Mouse (Mus musculus) heart, embryonic 13.5 days (tissue): ENCODE measurements around the gene Nap1l3. TPM values are rescaled to one million over a fixed set of nuclear protein-coding genes. Genes with fewer than 3 reads are reported as not detected.

Source experiments
- ATAC-seq: fragments of 200-750 bp; cut with Nextera tagmentation; 2 replicates; pipeline ENCODE4 v1.8.0; 2017; ENCODE audit warnings: moderate TSS enrichment; ENCODE audit not compliant: insufficient number of reproducible peaks, low FRiP score, low TSS enrichment; ENCODE audit errors: extremely low read depth
- H3K27ac ChIP-seq: fragments of 300-500 bp; sonication (generic); replicated peaks from 2 replicates; pipeline ENCODE4 v1.5.1; 2015; ENCODE audit warnings: moderate library complexity, mild to moderate bottlenecking, inconsistent platforms
- H3K27me3 ChIP-seq: fragments of 300-500 bp; sonication (generic); replicated peaks from 2 replicates; pipeline ENCODE4 v1.6.1; 2015; ENCODE audit warnings: mild to moderate bottlenecking, inconsistent platforms
- H3K36me3 ChIP-seq: fragments of 300-500 bp; sonication (generic); 2 replicates; pipeline ENCODE4 v1.6.1; 2015; ENCODE audit warnings: mild to moderate bottlenecking, inconsistent platforms
- H3K4me1 ChIP-seq: fragments of 300-500 bp; sonication (generic); 2 replicates; pipeline ENCODE4 v1.6.1; 2015; ENCODE audit warnings: inconsistent platforms
- H3K4me2 ChIP-seq: fragments of 300-500 bp; sonication (generic); 2 replicates; pipeline ENCODE4 v1.6.1; 2015; ENCODE audit warnings: inconsistent platforms, mild to moderate bottlenecking, moderate library complexity
- H3K4me3 ChIP-seq: fragments of 300-500 bp; sonication (generic); 2 replicates; pipeline ENCODE4 v1.5.1; 2015; ENCODE audit warnings: moderate library complexity, mild to moderate bottlenecking, inconsistent platforms
- H3K9ac ChIP-seq: fragments of 300-500 bp; sonication (generic); 2 replicates; pipeline ENCODE4 v1.6.1; 2015; ENCODE audit warnings: inconsistent platforms, mild to moderate bottlenecking, moderate library complexity
- H3K9me3 ChIP-seq: fragments of 300-500 bp; sonication (generic); 2 replicates; pipeline ENCODE4 v1.6.1; 2016; ENCODE audit warnings: inconsistent platforms
- WGBS: fragments of 180-500 bp; shearing (Covaris S2); methylation state at CpG from one replicate; pipeline ENCODE4 v1.1.7; 2015; ENCODE audit warnings: mixed read lengths; 5-methylcytosine and 5-hydroxymethylcytosine counted together
- polyA plus RNA-seq: library from polyadenylated mRNA; unstranded; fragments of >200 nt; fragmentation: Nextera tagmentation; extraction: Ambion mirVana; gene quantifications from 2 replicates; pipeline ENCODE4 v1.2.1, GENCODE M21; 2015

Nap1l3 gene
- 3.3 TPM in 2 replicates for polyA plus RNA-seq

DNA sequence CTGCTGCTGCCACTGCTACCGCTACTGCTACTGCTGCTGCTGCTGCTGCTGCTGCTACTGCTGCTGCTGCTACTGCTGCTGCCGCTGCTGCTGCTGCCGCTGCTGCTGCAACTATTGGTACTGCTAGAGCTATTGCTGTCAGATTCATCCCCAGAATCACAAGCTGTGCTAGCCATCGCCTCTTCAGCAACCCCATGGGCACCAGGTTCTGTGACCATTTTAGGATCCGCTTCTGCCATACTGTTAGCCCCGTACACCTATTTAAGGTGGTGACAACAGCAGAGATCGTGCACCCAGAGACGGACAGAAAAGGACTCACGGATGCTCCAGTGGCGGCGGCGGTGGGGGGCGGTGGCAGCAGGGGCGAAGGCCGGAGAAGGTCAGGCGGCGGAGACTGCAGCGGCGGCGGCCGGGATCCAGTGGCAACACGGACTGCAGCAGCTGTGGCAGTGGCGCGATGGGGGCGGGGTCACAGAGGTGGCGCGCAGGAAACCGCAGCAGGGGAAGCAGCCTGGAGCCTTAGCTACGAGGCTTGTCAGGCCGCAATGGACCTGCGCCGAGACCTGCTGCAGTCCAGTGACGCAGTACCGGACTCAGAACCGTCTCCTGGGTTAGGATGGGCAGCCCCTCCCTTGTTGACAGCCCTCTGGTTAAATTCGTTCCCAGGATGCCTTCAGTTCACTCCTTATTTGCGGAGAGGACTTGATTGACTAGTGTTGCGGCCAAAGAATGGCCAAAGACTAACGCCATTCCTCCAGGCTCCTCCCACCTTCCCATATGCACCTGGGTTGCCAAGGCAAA lies at the start of gene Nap1l3:
Gene Nap1l3, minus strand, starts transcription at position 621 of the 801 bp plus-strand sequence.
- Histone ChIP-seq H3K9ac (peak within 1 kb of the TSS; percentile 80), H3K9me3 (no peaks in the 10 kb centered on the region), H3K4me2 (peak within 1 kb of the TSS; percentile 71), H3K27me3 (no peaks in the 10 kb centered on the region), H3K27ac (peak within 1 kb of the TSS; percentile 32; the same call in 1 of the 2 replicates), H3K36me3 (no peaks in the 10 kb centered on the region), H3K4me3 (peak within 1 kb of the TSS; percentile 64), H3K4me1 (no peaks in the 10 kb centered on the region)
- 5% methylated on average over 36 of the region's 39 CpGs for WGBS
- ATAC-seq, result peak; percentile 68; the same call in 1 of the 2 replicates

GRCm38 (mm10) chrX:122397652-122398051 lies 451 bp upstream of the Nap1l3 start:
- H3K9me3 ChIP-seq, result no peaks in the 10 kb centered on the region
- H3K36me3 ChIP-seq, result no peaks in the 10 kb centered on the region
- peak overlapping the region; percentile 64 for H3K4me3 ChIP-seq
- ATAC-seq, result no peak
- no peaks in the 10 kb centered on the region for H3K27me3 ChIP-seq
- no peaks in the 10 kb centered on the region for H3K4me1 ChIP-seq
- peak overlapping the region; percentile 54; the same call in 1 of the 2 replicates for H3K9ac ChIP-seq
- H3K4me2 ChIP-seq, result peak overlapping the region; percentile 71
- 14% methylated on average over 8 of the region's 8 CpGs for WGBS
- no peak overlapping the region for H3K27ac ChIP-seq
